19 mouse cellular contexts compared by ENCODE assay signal in the genomic region with DNA sequence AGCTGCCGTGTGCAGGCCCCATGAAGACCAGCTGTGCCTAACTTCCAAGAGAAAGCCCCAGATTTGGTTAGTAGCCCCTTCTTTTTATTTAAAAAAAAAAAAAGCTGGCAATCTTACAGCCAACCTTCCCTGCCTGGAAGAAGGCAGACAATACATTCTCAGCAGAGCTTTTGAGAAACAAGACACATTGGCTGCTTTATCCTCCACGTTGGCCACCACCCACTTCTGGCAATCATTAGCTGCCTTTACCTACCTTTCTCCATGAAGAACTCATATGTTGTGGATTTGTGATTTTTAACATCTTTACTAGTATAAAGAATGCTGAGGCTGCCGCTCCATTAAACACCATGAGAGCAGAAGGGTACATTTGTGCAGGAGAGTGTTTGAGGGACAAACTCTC.
DNase-seq lines count a peak whose midpoint lies in the region; ATAC-seq lines count a peak whose summit lies in the region.
"Had no signal": no experiment of that assay in that cellular context is flagged by ENCODE, and none has a peak within 500 bp of the region (broad histone marks: within the 10 kb centered on the region; RNA-seq: fewer than 3 reads in every experiment).

No protein-coding gene starts in this region.

- H3K4me3 ChIP-seq in midbrain, embryonic 11.5 days (ENCODE audit: low read depth, low read length), result no peak overlapping the region
- H3K4me3 ChIP-seq in midbrain, embryonic 16.5 days (ENCODE audit: low read depth, low read length), result no peak overlapping the region

- 92% methylated on average over 3 of the region's 3 CpGs for WGBS in midbrain, embryonic 11.5 days
- 79% methylated on average over 3 of the region's 3 CpGs for WGBS in midbrain, embryonic 16.5 days

- H3K4me2 ChIP-seq in midbrain, embryonic 11.5 days, result no peak overlapping the region
- H3K4me2 ChIP-seq in midbrain, embryonic 16.5 days (ENCODE audit: low read length), result no peak overlapping the region

- DNase-seq in heart, adult 11 months, result peak; percentile 66
- DNase-seq in heart, adult 8-10 months (ENCODE audit: low spot score), result no peak
- peak; percentile 60 for DNase-seq in midbrain, embryonic 11.5 days (ENCODE audit: low spot score, missing footprints)
- DNase-seq: adrenal gland, adult 2 months; adrenal gland, adult 8-10 months; adrenal gland, postnatal 10 days; adrenal gland, postnatal 14 days; adrenal gland, postnatal 25 days; adrenal gland, postnatal 36 days; B cell, adult 2 months; cerebellum, adult 11 months; cerebellum, adult 11-12 months; cerebellum, adult 18-20 months had no signal

- peaks cover 2% of the 10 kb centered on the region; the same call in 1 of the 2 replicates for H3K4me1 ChIP-seq in midbrain, embryonic 11.5 days (ENCODE audit: control insufficient read depth, insufficient read depth, low read length)
- H3K4me1 ChIP-seq in midbrain, embryonic 16.5 days (ENCODE audit: control insufficient read depth, insufficient read depth, low read length), result 0 out of 2 replicates have a peak, but pooled peaks cover 2% of the 10 kb centered on the region

- no peak overlapping the region for H3K9ac ChIP-seq in midbrain, embryonic 11.5 days (ENCODE audit: low read length)
- no peak overlapping the region for H3K9ac ChIP-seq in midbrain, embryonic 16.5 days (ENCODE audit: low read depth, low read length)

- no peaks in the 10 kb centered on the region for H3K9me3 ChIP-seq in midbrain, embryonic 11.5 days (ENCODE audit: control insufficient read depth, low read length)
- no peaks in the 10 kb centered on the region for H3K9me3 ChIP-seq in midbrain, embryonic 16.5 days (replicated peaks; ENCODE audit: control insufficient read depth, low read length, poor library complexity, severe bottlenecking)
- H3K9me3 ChIP-seq: G1E had no signal

- no peaks in the 10 kb centered on the region for H3K27me3 ChIP-seq in midbrain, embryonic 11.5 days (ENCODE audit: control insufficient read depth, insufficient read depth, low read length)
- H3K27me3 ChIP-seq in midbrain, embryonic 16.5 days (ENCODE audit: control insufficient read depth, insufficient read depth, low read depth, low read length), result no peaks in the 10 kb centered on the region
- H3K27me3 ChIP-seq: CH12.LX, Patski had no signal

- H3K36me3 ChIP-seq in midbrain, embryonic 11.5 days (ENCODE audit: control insufficient read depth, insufficient read depth, low read length), result no peaks in the 10 kb centered on the region
- no peaks in the 10 kb centered on the region for H3K36me3 ChIP-seq in midbrain, embryonic 16.5 days (ENCODE audit: control insufficient read depth, insufficient read depth, low read length)
- H3K36me3 ChIP-seq: G1E had no signal

- no peak for ATAC-seq in midbrain, embryonic 11.5 days (ENCODE audit: low FRiP score)
- ATAC-seq in midbrain, embryonic 16.5 days, result no peak
- ATAC-seq: activated CD4-positive, CD25-positive, alpha-beta regulatory T cell, adult 4 months; CD4-positive, CD25-positive, alpha-beta regulatory T cell, adult 4 months; Patski had no signal

- no peak overlapping the region for H3K27ac ChIP-seq in midbrain, embryonic 11.5 days (ENCODE audit: low read depth, low read length)
- no peak overlapping the region for H3K27ac ChIP-seq in midbrain, embryonic 16.5 days (ENCODE audit: low read length)
